Mouse (Mus musculus) limb, embryonic 14.5 days (tissue): ENCODE measurements around the gene Pola2. TPM values are rescaled to one million over a fixed set of nuclear protein-coding genes. Genes with fewer than 3 reads are reported as not detected.

Experiments
- ATAC-seq: fragments of 200-750 bp; cut with Nextera tagmentation; 2 replicates; pipeline ENCODE4 v1.8.0; 2017; ENCODE audit warnings: low read depth, moderate number of reproducible peaks, moderate TSS enrichment; ENCODE audit not compliant: low FRiP score
- DNase-seq: peaks from one replicate; pipeline ENCODE4 v3.0.0-alpha.2; 2015; ENCODE audit warnings: low spot score
- H3K27ac ChIP-seq: fragments of 300-500 bp; sonication (generic); replicated peaks from 2 replicates; pipeline ENCODE4 v1.5.1; 2014; ENCODE audit warnings: low read depth, mild to moderate bottlenecking, low read length, moderate library complexity, mixed read lengths
- H3K27me3 ChIP-seq: fragments of 300-500 bp; sonication (generic); 2 replicates; pipeline ENCODE4 v1.6.1; 2014; ENCODE audit warnings: low read length, mixed read lengths; ENCODE audit not compliant: control insufficient read depth, insufficient read depth
- H3K36me3 ChIP-seq: fragments of 300-500 bp; sonication (generic); 2 replicates; pipeline ENCODE4 v1.6.1; 2014; ENCODE audit warnings: mild to moderate bottlenecking, low read length, moderate library complexity, mixed read lengths; ENCODE audit not compliant: control insufficient read depth, insufficient read depth
- H3K4me1 ChIP-seq: fragments of 300-500 bp; sonication (generic); 2 replicates; pipeline ENCODE4 v1.6.1; 2014; ENCODE audit warnings: antibody characterized with exemption, low read length, mixed read lengths; ENCODE audit not compliant: control insufficient read depth, insufficient read depth
- H3K4me2 ChIP-seq: fragments of 300-500 bp; sonication (generic); replicated peaks from 2 replicates; pipeline ENCODE4 v1.6.1; 2014; ENCODE audit warnings: low read depth, mild to moderate bottlenecking, low read length, moderate library complexity; ENCODE audit not compliant: severe bottlenecking
- H3K4me3 ChIP-seq: fragments of 300-500 bp; sonication (generic); replicated peaks from 2 replicates; pipeline ENCODE4 v1.5.1; 2014; ENCODE audit warnings: low read length
- H3K9ac ChIP-seq: fragments of 300-500 bp; sonication (generic); 2 replicates; pipeline ENCODE4 v1.6.1; 2014; ENCODE audit warnings: mild to moderate bottlenecking, low read depth, low read length, moderate library complexity; ENCODE audit not compliant: severe bottlenecking
- H3K9me3 ChIP-seq: fragments of 300-500 bp; sonication (generic); 2 replicates; pipeline ENCODE4 v1.6.1; 2016; ENCODE audit warnings: low read length; ENCODE audit not compliant: control insufficient read depth
- POLR2A ChIP-seq: fragments of 200-500 bp; IDR thresholded peaks from 2 replicates; pipeline ENCODE4 v1.8.0; 2012; ENCODE audit warnings: inconsistent platforms, mild to moderate bottlenecking, moderate library complexity, borderline replicate concordance; ENCODE audit not compliant: insufficient read depth, insufficient read length; ENCODE audit errors: extremely low read depth
- WGBS: fragments of 180-500 bp; shearing (Covaris S2); extraction: QIAGEN DNeasy Blood & Tissue Kit; methylation state at CpG from one replicate; pipeline ENCODE4 v1.1.7; 2014; 5-methylcytosine and 5-hydroxymethylcytosine counted together
- polyA plus RNA-seq, 2 experiments: library from polyadenylated mRNA; depleted of rRNA in 1 of 2; stranded (reverse) in 1 of 2; unstranded in 1 of 2; fragments of >200 nt; fragmentation: Nextera tagmentation in 1 of 2; extraction: Ambion mirVana in 1 of 2; gene quantifications; 2 replicates each; pipeline versions ENCODE4 v1.2.1 to v1.2.3; 2012 to 2014

The Pola2 gene
- polyA plus RNA-seq, 2 experiments = 66.3 to 87.9 TPM

GRCm38 (mm10) chr19:5951631-5952030, 12.4 kb downstream of the Pola2 start:
- no peak overlapping the region for H3K27ac ChIP-seq
- peaks cover 83% of the 10 kb centered on the region for H3K36me3 ChIP-seq
- no peak for TF ChIP-seq POLR2A
- ATAC-seq (no peak), DNase-seq (no peak)
- H3K27me3 ChIP-seq = no peaks in the 10 kb centered on the region
- WGBS = 88% methylated on average over 16 of the region's 16 CpGs
- no peaks in the 10 kb centered on the region for H3K9me3 ChIP-seq
- no peak overlapping the region for H3K9ac ChIP-seq
- no peaks in the 10 kb centered on the region for H3K4me1 ChIP-seq
- H3K4me2 ChIP-seq = no peak overlapping the region
- H3K4me3 ChIP-seq = no peak overlapping the region

- no peak overlapping the region for H3K4me3 ChIP-seq
- H3K9me3 ChIP-seq = no peaks in the 10 kb centered on the region
- 96% methylated on average over 11 of the region's 11 CpGs for WGBS
- DNase-seq (no peak), ATAC-seq (no peak)
- H3K27ac ChIP-seq = no peak overlapping the region
- no peaks in the 10 kb centered on the region for H3K4me1 ChIP-seq
- no peak for TF ChIP-seq POLR2A
- H3K4me2 ChIP-seq = no peak overlapping the region
- peaks cover 90% of the 10 kb centered on the region for H3K36me3 ChIP-seq
- H3K9ac ChIP-seq = no peak overlapping the region
- no peaks in the 10 kb centered on the region for H3K27me3 ChIP-seq
These were observed 13.8 kb downstream of the Pola2 start for GRCm38 (mm10) chr19:5950218-5950617.

- Histone ChIP-seq H3K4me1 (no peaks in the 10 kb centered on the region), H3K4me2 (no peak overlapping the region), H3K27ac (no peak overlapping the region), H3K27me3 (no peaks in the 10 kb centered on the region), H3K9ac (no peak overlapping the region), H3K36me3 (peaks cover 83% of the 10 kb centered on the region), H3K9me3 (no peaks in the 10 kb centered on the region), H3K4me3 (no peak overlapping the region)
- WGBS = 85% methylated on average over 8 of the region's 8 CpGs
- ATAC-seq (no peak), DNase-seq (no peak)
- TF ChIP-seq POLR2A = no peak
These were observed 18.1 kb downstream of the Pola2 start for GRCm38 (mm10) chr19:5945891-5946290.

GRCm38 (mm10) chr19:5945027-5945426, 19.0 kb downstream of the Pola2 start:
- ATAC-seq = no peak
- H3K27me3 ChIP-seq = no peaks in the 10 kb centered on the region
- H3K4me3 ChIP-seq = no peak overlapping the region
- whole genome bisulfite sequencing = 71% methylated on average over 7 of the region's 7 CpGs
- no peak overlapping the region for H3K9ac ChIP-seq
- H3K4me2 ChIP-seq = no peak overlapping the region
- no peak for TF ChIP-seq POLR2A
- no peaks in the 10 kb centered on the region for H3K4me1 ChIP-seq
- DNase-seq = peak; percentile 50
- H3K36me3 ChIP-seq = peaks cover 80% of the 10 kb centered on the region
- H3K27ac ChIP-seq = 0 out of 2 replicates have a peak overlapping the region, but pooled peaks have one; percentile 5
- H3K9me3 ChIP-seq = no peaks in the 10 kb centered on the region

GRCm38 (mm10) chr19:5944145-5944544, 19.9 kb downstream of the Pola2 start:
- H3K4me3 ChIP-seq = no peak overlapping the region
- WGBS = 71% methylated on average over 8 of the region's 8 CpGs
- H3K27ac ChIP-seq = no peak overlapping the region
- no peak for DNase-seq
- no peak overlapping the region for H3K9ac ChIP-seq
- TF ChIP-seq POLR2A = no peak
- H3K4me1 ChIP-seq = no peaks in the 10 kb centered on the region
- ATAC-seq = no peak
- H3K36me3 ChIP-seq = peaks cover 76% of the 10 kb centered on the region
- no peaks in the 10 kb centered on the region for H3K27me3 ChIP-seq
- no peak overlapping the region for H3K4me2 ChIP-seq
- H3K9me3 ChIP-seq = no peaks in the 10 kb centered on the region

GRCm38 (mm10) chr19:5943404-5943803, 20.6 kb downstream of the Pola2 start:
- Histone ChIP-seq H3K9ac (no peak overlapping the region), H3K27ac (no peak overlapping the region), H3K27me3 (no peaks in the 10 kb centered on the region), H3K36me3 (peaks cover 70% of the 10 kb centered on the region), H3K4me1 (no peaks in the 10 kb centered on the region), H3K4me2 (no peak overlapping the region), H3K4me3 (no peak overlapping the region), H3K9me3 (no peaks in the 10 kb centered on the region)
- WGBS = 94% methylated on average over 15 of the region's 15 CpGs
- no peak for ATAC-seq
- no peak for DNase-seq
- no peak for TF ChIP-seq POLR2A
